Mouse (Mus musculus) olfactory bulb, adult 2 months (tissue): ENCODE data around the gene Cdkl2.

Experiments used
- CTCF ChIP-seq: fragments of 200-500 bp; IDR thresholded peaks from 2 replicates; pipeline ENCODE4 v1.5.1; 2012; ENCODE audit warnings: low read depth, mild to moderate bottlenecking, low read length, moderate library complexity; ENCODE audit not compliant: insufficient read depth
- POLR2A ChIP-seq: fragments of 200-500 bp; IDR thresholded peaks from 2 replicates; pipeline ENCODE4 v1.6.1; 2012; ENCODE audit warnings: mild to moderate bottlenecking, low read depth, low read length, moderate library complexity; ENCODE audit not compliant: insufficient read depth

- TF ChIP-seq CTCF (no peak), POLR2A (no peak)
Measured at GRCm38 (mm10) chr5:92082821-92083401, 39.2 kb upstream of the Cdkl2 start.
